Mouse (Mus musculus) brain, adult 2 months (tissue): ENCODE results near the gene Reep6.
A peak's percentile ranks its signal among the peaks of the same experiment; 100 is the strongest.

Experiments used
- DNase-seq: peaks from one replicate; pipeline ENCODE4 v3.0.0; 2011; ENCODE audit warnings: low read depth, low spot score

The Reep6 gene

GRCm38 (mm10) chr10:80352727-80353126, 23.0 kb downstream of the Reep6 start:
- no peak for DNase-seq

GRCm38 (mm10) chr10:80355431-80355830, 25.7 kb downstream of the Reep6 start:
- peak; percentile 91 for DNase-seq

GRCm38 (mm10) chr10:80356001-80356682, 26.4 kb downstream of the Reep6 start, which contains the start of gene Plk5:
Gene Plk5 (plus strand): TSS chr10:80356459.
- peak; percentile 80 for DNase-seq

GRCm38 (mm10) chr10:80356737-80357136, 27.0 kb downstream of the Reep6 start:
- DNase-seq, result peak; percentile 44

- DNase-seq, result peak; percentile 69
Measured at GRCm38 (mm10) chr10:80357336-80357735, 27.6 kb downstream of the Reep6 start.

GRCm38 (mm10) chr10:80357994-80358639, 28.4 kb downstream of the Reep6 start:
- peak; percentile 80 for DNase-seq

GRCm38 (mm10) chr10:80363734-80364133, 34.0 kb downstream of the Reep6 start:
- no peak for DNase-seq

- DNase-seq, result no peak
Measured at GRCm38 (mm10) chr10:80365736-80366135, 36.0 kb downstream of the Reep6 start.

- DNase-seq, result no peak
Measured at GRCm38 (mm10) chr10:80367954-80368353, 38.2 kb downstream of the Reep6 start.

- DNase-seq, result no peak
Measured at GRCm38 (mm10) chr10:80368392-80368791, 38.6 kb downstream of the Reep6 start.

GRCm38 (mm10) chr10:80369995-80370747, 40.4 kb downstream of the Reep6 start:
- DNase-seq, result peak; percentile 70

GRCm38 (mm10) chr10:80371411-80371966, 41.7 kb downstream of the Reep6 start:
- peak; percentile 93 for DNase-seq

- DNase-seq, result no peak
Measured at GRCm38 (mm10) chr10:80371983-80372382, 42.2 kb downstream of the Reep6 start.

GRCm38 (mm10) chr10:80372706-80373105, 43.0 kb downstream of the Reep6 start:
- peak; percentile 82 for DNase-seq

GRCm38 (mm10) chr10:80374063-80374462, 44.3 kb downstream of the Reep6 start:
- peak; percentile 78 for DNase-seq

- peak; percentile 98 for DNase-seq
Measured at GRCm38 (mm10) chr10:80376160-80376559, 46.4 kb downstream of the Reep6 start.

GRCm38 (mm10) chr10:80377716-80378115, 48.0 kb downstream of the Reep6 start:
- DNase-seq, result no peak

GRCm38 (mm10) chr10:80382641-80383365, 53.0 kb downstream of the Reep6 start:
- DNase-seq, result no peak

- DNase-seq, result no peak
Measured at GRCm38 (mm10) chr10:80383431-80383830, 53.7 kb downstream of the Reep6 start.

- peak; percentile 43 for DNase-seq
Measured at GRCm38 (mm10) chr10:80384115-80384639, 54.4 kb downstream of the Reep6 start.

GRCm38 (mm10) chr10:80384709-80385108, 55.0 kb downstream of the Reep6 start:
- DNase-seq, result no peak
